Mouse (Mus musculus) midbrain, embryonic 11.5 days (tissue): ENCODE measurements at regions not wholly inside any gene's neighbourhood (a gene's known extent, or its start where the extent isn't known, plus 50 kb on each side); places are given as distances from the start of the nearest gene placed in this dataset.
A peak's percentile ranks its signal among the peaks of the same experiment; 100 is the strongest.

Experiments
- ATAC-seq: fragments of 200-750 bp; cut with Nextera tagmentation; 2 replicates; pipeline ENCODE4 v1.8.0; 2017; ENCODE audit warnings: moderate TSS enrichment, moderate library complexity; ENCODE audit not compliant: low FRiP score
- DNase-seq: peaks from one replicate; pipeline ENCODE4 v3.0.0; 2015; ENCODE audit warnings: low spot score; ENCODE audit errors: missing footprints
- H3K27ac ChIP-seq: fragments of 300-500 bp; sonication (generic); 2 replicates; pipeline ENCODE4 v1.5.1; 2014; ENCODE audit warnings: low read depth, low read length
- H3K27me3 ChIP-seq: fragments of 300-500 bp; sonication (generic); 2 replicates; pipeline ENCODE4 v1.6.1; 2014; ENCODE audit warnings: mild to moderate bottlenecking, low read length, moderate library complexity, mixed read lengths; ENCODE audit not compliant: control insufficient read depth, insufficient read depth
- H3K36me3 ChIP-seq: fragments of 300-500 bp; sonication (generic); 2 replicates; pipeline ENCODE4 v1.6.1; 2014; ENCODE audit warnings: mild to moderate bottlenecking, low read length, moderate library complexity, mixed read lengths; ENCODE audit not compliant: control insufficient read depth, insufficient read depth
- H3K4me1 ChIP-seq: fragments of 300-500 bp; sonication (generic); 2 replicates; pipeline ENCODE4 v1.6.1; 2014; ENCODE audit warnings: low read length; ENCODE audit not compliant: control insufficient read depth, insufficient read depth
- H3K4me2 ChIP-seq: fragments of 300-500 bp; sonication (generic); 2 replicates; pipeline ENCODE4 v1.6.1; 2014; ENCODE audit warnings: mild to moderate bottlenecking, moderate library complexity
- H3K4me3 ChIP-seq: fragments of 300-500 bp; sonication (generic); 2 replicates; pipeline ENCODE4 v1.5.1; 2014; ENCODE audit warnings: low read depth, low read length
- H3K9ac ChIP-seq: fragments of 300-500 bp; sonication (generic); 2 replicates; pipeline ENCODE4 v1.6.1; 2014; ENCODE audit warnings: low read length
- H3K9me3 ChIP-seq: fragments of 300-500 bp; sonication (generic); 2 replicates; pipeline ENCODE4 v1.6.1; 2016; ENCODE audit warnings: low read length; ENCODE audit not compliant: control insufficient read depth
- WGBS: fragments of 180-500 bp; shearing (Covaris S2); extraction: QIAGEN DNeasy Blood & Tissue Kit; methylation state at CpG from one replicate; pipeline ENCODE4 v1.1.7; 2014; 5-methylcytosine and 5-hydroxymethylcytosine counted together

DNA sequence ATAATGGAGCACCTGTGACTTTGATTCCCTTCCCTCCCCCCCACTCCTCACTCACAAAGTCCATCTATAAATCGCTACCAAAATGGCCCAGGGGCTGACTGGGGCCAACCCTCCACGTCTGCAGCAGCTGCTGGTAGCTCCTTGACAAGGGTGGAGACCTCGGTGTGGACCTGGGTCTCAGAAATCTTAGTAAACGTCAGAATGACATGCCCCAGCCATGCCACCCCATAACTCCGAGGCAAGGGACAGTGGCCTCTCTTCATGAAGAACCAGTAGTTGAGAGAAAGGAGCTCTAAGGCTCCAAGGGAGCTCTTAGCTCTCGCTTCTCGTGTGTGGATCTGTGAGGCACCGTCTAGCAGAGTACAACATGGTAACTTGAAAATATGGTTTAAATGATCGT lies 398.4 kb downstream of the Zfp536 start:
- Histone ChIP-seq H3K36me3 (no peaks in the 10 kb centered on the region), H3K9ac (no peak overlapping the region), H3K9me3 (no peaks in the 10 kb centered on the region), H3K4me2 (no peak overlapping the region), H3K4me3 (no peak overlapping the region), H3K27ac (no peak overlapping the region), H3K4me1 (peaks cover 18% of the 10 kb centered on the region), H3K27me3 (no peaks in the 10 kb centered on the region)
- DNase-seq (no peak), ATAC-seq (no peak)
- WGBS = 59% methylated on average over 9 of the region's 9 CpGs

DNA sequence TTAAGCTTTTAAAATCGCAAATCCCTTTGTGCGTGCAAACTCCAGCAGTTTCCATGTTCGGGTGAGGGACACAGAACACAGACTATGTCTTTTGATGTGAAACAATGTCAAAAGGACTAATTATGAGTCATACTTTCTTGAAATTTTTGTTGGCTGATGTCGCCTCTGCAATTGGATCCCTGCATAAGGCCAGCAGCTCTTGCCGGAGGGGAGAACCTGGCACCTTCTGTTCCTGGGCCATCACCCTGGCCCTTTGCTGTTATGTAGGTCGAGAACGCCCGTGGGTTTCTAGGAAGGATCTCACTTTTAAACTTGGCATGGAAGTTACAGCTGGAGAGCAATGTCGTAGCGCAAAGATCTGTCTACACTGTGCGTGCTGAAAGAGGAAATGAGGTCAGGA lies 397.9 kb downstream of the Zfp536 start:
- Histone ChIP-seq H3K9me3 (no peaks in the 10 kb centered on the region), H3K27me3 (no peaks in the 10 kb centered on the region), H3K4me3 (no peak overlapping the region), H3K4me2 (no peak overlapping the region), H3K27ac (peak overlapping the region; percentile 40; the same call in 1 of the 2 replicates), H3K9ac (peak overlapping the region; percentile 20; the same call in 1 of the 2 replicates), H3K36me3 (no peaks in the 10 kb centered on the region), H3K4me1 (peaks cover 18% of the 10 kb centered on the region)
- no peak for ATAC-seq
- WGBS = 62% methylated on average over 11 of the region's 11 CpGs
- DNase-seq = no peak

DNA sequence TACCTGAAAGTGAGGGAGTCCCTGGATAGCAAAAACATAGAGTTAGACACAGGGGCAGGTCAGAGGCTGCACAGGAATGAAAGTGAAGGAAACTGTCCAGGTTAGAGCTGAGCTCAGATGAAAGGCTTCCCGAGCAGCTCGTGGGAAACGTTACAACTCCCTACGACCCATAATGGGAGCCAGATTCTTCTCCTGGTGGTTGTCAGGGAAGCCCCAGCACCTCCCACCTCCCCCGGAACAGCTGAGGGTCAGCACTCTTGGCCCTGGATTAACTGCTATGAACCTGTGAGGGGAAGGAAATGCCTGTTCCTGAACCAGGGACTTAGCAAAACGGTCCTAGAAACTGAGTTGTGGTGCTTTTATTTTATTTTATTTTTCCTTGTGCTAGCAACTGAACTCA lies 397.2 kb downstream of the Zfp536 start:
- no peak overlapping the region for H3K4me2 ChIP-seq
- H3K4me1 ChIP-seq = peaks cover 18% of the 10 kb centered on the region
- no peak; the same call in 1 of the 2 replicates for ATAC-seq

GRCm38 (mm10) chr7:37377889-37378521 lies 395.4 kb downstream of the Zfp536 start:
- WGBS = 25% methylated on average over 19 of the region's 19 CpGs

More for the DNA sequence above, 397.2 kb downstream of the Zfp536 start:
- no peak overlapping the region for H3K4me3 ChIP-seq
- DNase-seq = peak; percentile 92
- H3K27ac ChIP-seq = peak overlapping the region; percentile 40; the same call in 1 of the 2 replicates
- H3K9me3 ChIP-seq = no peaks in the 10 kb centered on the region
- H3K27me3 ChIP-seq = no peaks in the 10 kb centered on the region
- peak overlapping the region; percentile 20 for H3K9ac ChIP-seq
- 6% methylated on average over 6 of the region's 6 CpGs for WGBS
- no peaks in the 10 kb centered on the region for H3K36me3 ChIP-seq

GRCm38 (mm10) chr7:37387871-37388270 lies 385.6 kb downstream of the Zfp536 start:
- no peak overlapping the region for H3K27ac ChIP-seq
- no peak for DNase-seq
- ATAC-seq = no peak
- H3K4me1 ChIP-seq = no peaks in the 10 kb centered on the region
- 94% methylated on average over 8 of the region's 8 CpGs for WGBS
- H3K9ac ChIP-seq = no peak overlapping the region
- H3K9me3 ChIP-seq = no peaks in the 10 kb centered on the region
- H3K36me3 ChIP-seq = no peaks in the 10 kb centered on the region
- no peak overlapping the region for H3K4me3 ChIP-seq
- no peaks in the 10 kb centered on the region for H3K27me3 ChIP-seq
- no peak overlapping the region for H3K4me2 ChIP-seq

More at GRCm38 (mm10) chr7:37377889-37378521, 395.4 kb downstream of the Zfp536 start:
- H3K27ac ChIP-seq = no peak overlapping the region
- H3K9me3 ChIP-seq = no peaks in the 10 kb centered on the region
- H3K4me1 ChIP-seq = peaks cover 18% of the 10 kb centered on the region
- ATAC-seq = peak; percentile 75
- H3K36me3 ChIP-seq = no peaks in the 10 kb centered on the region
- H3K4me2 ChIP-seq = peak overlapping the region; percentile 24; the same call in 1 of the 2 replicates
- no peaks in the 10 kb centered on the region for H3K27me3 ChIP-seq
- H3K4me3 ChIP-seq = no peak overlapping the region
- no peak overlapping the region for H3K9ac ChIP-seq
- no peak for DNase-seq

- no peak for DNase-seq
- ATAC-seq = no peak
These were observed 384.4 kb downstream of the Zfp536 start for GRCm38 (mm10) chr7:37388843-37389702.

GRCm38 (mm10) chr7:37389703-37390087 lies 383.7 kb downstream of the Zfp536 start:
- no peak overlapping the region for H3K27ac ChIP-seq
- H3K36me3 ChIP-seq = no peaks in the 10 kb centered on the region
- no peak overlapping the region for H3K9ac ChIP-seq
- 88% methylated on average over 2 of the region's 2 CpGs for WGBS
- DNase-seq = no peak
- no peak overlapping the region for H3K4me2 ChIP-seq
- ATAC-seq = no peak
- H3K9me3 ChIP-seq = no peaks in the 10 kb centered on the region
- no peak overlapping the region for H3K4me3 ChIP-seq
- no peaks in the 10 kb centered on the region for H3K27me3 ChIP-seq
- no peaks in the 10 kb centered on the region for H3K4me1 ChIP-seq

More at GRCm38 (mm10) chr7:37388843-37389702, 384.4 kb downstream of the Zfp536 start:
- Histone ChIP-seq H3K4me3 (no peak overlapping the region), H3K27me3 (no peaks in the 10 kb centered on the region), H3K9ac (no peak overlapping the region), H3K9me3 (no peaks in the 10 kb centered on the region), H3K4me1 (no peaks in the 10 kb centered on the region), H3K27ac (no peak overlapping the region), H3K4me2 (no peak overlapping the region), H3K36me3 (no peaks in the 10 kb centered on the region)
- WGBS = 79% methylated on average over 22 of the region's 22 CpGs

GRCm38 (mm10) chr7:37390271-37390670 lies 383.2 kb downstream of the Zfp536 start:
- DNase-seq = no peak
- Histone ChIP-seq H3K27ac (no peak overlapping the region), H3K27me3 (no peaks in the 10 kb centered on the region), H3K36me3 (no peaks in the 10 kb centered on the region), H3K4me1 (no peaks in the 10 kb centered on the region), H3K4me3 (no peak overlapping the region), H3K4me2 (no peak overlapping the region), H3K9ac (no peak overlapping the region), H3K9me3 (no peaks in the 10 kb centered on the region)
- 96% methylated on average over 7 of the region's 7 CpGs for WGBS
- ATAC-seq = no peak

- 91% methylated on average over 6 of the region's 6 CpGs for WGBS
- Histone ChIP-seq H3K4me1 (no peaks in the 10 kb centered on the region), H3K36me3 (no peaks in the 10 kb centered on the region), H3K9me3 (no peaks in the 10 kb centered on the region), H3K27me3 (no peaks in the 10 kb centered on the region), H3K4me3 (no peak overlapping the region), H3K27ac (no peak overlapping the region), H3K9ac (no peak overlapping the region), H3K4me2 (no peak overlapping the region)
- no peak for ATAC-seq
- DNase-seq = no peak
These were observed 381.3 kb downstream of the Zfp536 start for GRCm38 (mm10) chr7:37392122-37392521.
